Mouse (Mus musculus): Measurements from ENCODE around the gene Znrf4. TPM values are rescaled to one million over a fixed set of nuclear protein-coding genes. Genes with fewer than 3 reads are reported as not detected.

Gene Znrf4
- total and polyA plus RNA-seq, 2 experiments from 2014 or later: not detected

GRCm38 (mm10) chr17:56468870-56469269 lies 43.4 kb downstream of the Znrf4 start:
- peaks cover 42% of the 10 kb centered on the region for H3K4me1 ChIP-seq (ENCODE audit: insufficient read depth, low read length)
- no peak for ATAC-seq

GRCm38 (mm10) chr17:56468380-56468779 lies 43.9 kb downstream of the Znrf4 start:
- 86% methylated on average over 9 of the region's 9 CpGs for WGBS
- peak; percentile 49 for TF ChIP-seq CTCF (IDR thresholded peaks at IDR 0.05; ENCODE audit: low read depth)
- no peak for ATAC-seq
- H3K9ac ChIP-seq (replicated peaks; ENCODE audit: low read length): no peak overlapping the region
- DNase-seq (ENCODE audit: low spot score): peak; percentile 12
- H3K36me3 ChIP-seq (ENCODE audit: insufficient read depth, low read length): no peaks in the 10 kb centered on the region
- H3K27ac ChIP-seq: peak overlapping the region; percentile 62
- H3K4me2 ChIP-seq (ENCODE audit: low read depth, low read length): no peak overlapping the region
- no peaks in the 10 kb centered on the region for H3K27me3 ChIP-seq (ENCODE audit: insufficient read depth, low read length)
- H3K4me1 ChIP-seq (ENCODE audit: insufficient read depth, low read length): peaks cover 47% of the 10 kb centered on the region
- H3K4me3 ChIP-seq (ENCODE audit: low read length): no peak overlapping the region
- H3K9me3 ChIP-seq (ENCODE audit: low read length): no peaks in the 10 kb centered on the region

More at GRCm38 (mm10) chr17:56468870-56469269, 43.4 kb downstream of the Znrf4 start:
- Histone ChIP-seq H3K9me3 (ENCODE audit: low read length) (no peaks in the 10 kb centered on the region), H3K36me3 (ENCODE audit: insufficient read depth, low read length) (no peaks in the 10 kb centered on the region), H3K4me2 (ENCODE audit: low read depth, low read length) (0 out of 2 replicates have a peak overlapping the region, but pooled peaks have one; percentile 54), H3K4me3 (ENCODE audit: low read length) (no peak overlapping the region), H3K27me3 (ENCODE audit: insufficient read depth, low read length) (no peaks in the 10 kb centered on the region), H3K27ac (no peak overlapping the region), H3K9ac (replicated peaks; ENCODE audit: low read length) (no peak overlapping the region)
- DNase-seq (ENCODE audit: low spot score): no peak
- no peak for TF ChIP-seq CTCF (IDR thresholded peaks at IDR 0.05; ENCODE audit: low read depth)
- WGBS: 59% methylated on average over 7 of the region's 7 CpGs

DNA sequence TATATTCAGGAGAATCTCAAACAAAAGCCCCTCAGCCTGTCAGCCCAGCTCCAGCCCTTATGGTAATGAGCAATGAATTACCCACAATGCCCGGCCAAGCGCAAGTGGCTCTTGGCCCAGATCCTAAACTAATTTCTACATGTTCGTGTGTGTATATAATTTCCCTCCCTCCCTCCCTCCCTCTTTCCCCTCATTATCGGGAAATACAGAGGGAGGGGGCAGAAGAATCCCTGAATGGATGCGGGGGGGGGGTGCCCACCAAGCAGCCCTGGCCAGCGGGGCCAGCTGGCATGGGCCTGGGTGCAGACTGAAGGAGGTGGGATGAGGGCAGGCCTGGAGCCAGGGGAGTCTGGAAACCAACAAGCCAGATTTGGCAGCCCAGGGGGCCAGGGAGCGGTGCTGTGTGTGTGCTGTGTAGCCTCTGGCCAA lies 44.8 kb downstream of the Znrf4 start:
- H3K4me3 ChIP-seq (ENCODE audit: low read length): no peak overlapping the region
- 14% methylated on average over 7 of the region's 7 CpGs for WGBS
- ATAC-seq (peak; percentile 81), DNase-seq (ENCODE audit: low spot score) (peak; percentile 95)
- H3K27ac ChIP-seq: peak overlapping the region; percentile 62
- 0 out of 2 replicates have a peak overlapping the region, but pooled peaks have one; percentile 1 for H3K9ac ChIP-seq (replicated peaks; ENCODE audit: low read length)
- H3K36me3 ChIP-seq (ENCODE audit: insufficient read depth, low read length): no peaks in the 10 kb centered on the region
- H3K27me3 ChIP-seq (ENCODE audit: insufficient read depth, low read length): no peaks in the 10 kb centered on the region
- no peak for TF ChIP-seq CTCF (IDR thresholded peaks at IDR 0.05; ENCODE audit: low read depth)
- peak overlapping the region; percentile 37 for H3K4me2 ChIP-seq (ENCODE audit: low read depth, low read length)
- H3K9me3 ChIP-seq (ENCODE audit: low read length): no peaks in the 10 kb centered on the region
- H3K4me1 ChIP-seq (ENCODE audit: insufficient read depth, low read length): peaks cover 51% of the 10 kb centered on the region

GRCm38 (mm10) chr17:56466747-56467146 lies 45.5 kb downstream of the Znrf4 start:
- no peaks in the 10 kb centered on the region for H3K9me3 ChIP-seq (ENCODE audit: low read length)
- WGBS: 47% methylated on average over 6 of the region's 6 CpGs
- peak overlapping the region; percentile 37; the same call in 1 of the 2 replicates for H3K4me2 ChIP-seq (ENCODE audit: low read depth, low read length)
- H3K4me1 ChIP-seq (ENCODE audit: insufficient read depth, low read length): peaks cover 50% of the 10 kb centered on the region
- no peak overlapping the region for H3K4me3 ChIP-seq (ENCODE audit: low read length)
- no peak for TF ChIP-seq CTCF (IDR thresholded peaks at IDR 0.05; ENCODE audit: low read depth)
- no peaks in the 10 kb centered on the region for H3K27me3 ChIP-seq (ENCODE audit: insufficient read depth, low read length)
- peak overlapping the region; percentile 62 for H3K27ac ChIP-seq
- H3K36me3 ChIP-seq (ENCODE audit: insufficient read depth, low read length): no peaks in the 10 kb centered on the region
- 0 out of 2 replicates have a peak overlapping the region, but pooled peaks have one; percentile 1 for H3K9ac ChIP-seq (replicated peaks; ENCODE audit: low read length)
- ATAC-seq (no peak), DNase-seq (ENCODE audit: low spot score) (no peak)

- Histone ChIP-seq H3K4me2 (ENCODE audit: low read depth, low read length) (no peak overlapping the region), H3K9ac (replicated peaks; ENCODE audit: low read length) (no peak overlapping the region), H3K27ac (no peak overlapping the region), H3K36me3 (ENCODE audit: insufficient read depth, low read length) (no peaks in the 10 kb centered on the region), H3K9me3 (ENCODE audit: low read length) (no peaks in the 10 kb centered on the region), H3K4me1 (ENCODE audit: insufficient read depth, low read length) (peaks cover 46% of the 10 kb centered on the region), H3K4me3 (ENCODE audit: low read length) (no peak overlapping the region), H3K27me3 (ENCODE audit: insufficient read depth, low read length) (no peaks in the 10 kb centered on the region)
- DNase-seq (ENCODE audit: low spot score): no peak
- TF ChIP-seq CTCF (IDR thresholded peaks at IDR 0.05; ENCODE audit: low read depth): no peak
- no peak for ATAC-seq
- 47% methylated on average over 7 of the region's 7 CpGs for WGBS
Observed at GRCm38 (mm10) chr17:56464817-56465216, 47.4 kb downstream of the Znrf4 start.

DNA sequence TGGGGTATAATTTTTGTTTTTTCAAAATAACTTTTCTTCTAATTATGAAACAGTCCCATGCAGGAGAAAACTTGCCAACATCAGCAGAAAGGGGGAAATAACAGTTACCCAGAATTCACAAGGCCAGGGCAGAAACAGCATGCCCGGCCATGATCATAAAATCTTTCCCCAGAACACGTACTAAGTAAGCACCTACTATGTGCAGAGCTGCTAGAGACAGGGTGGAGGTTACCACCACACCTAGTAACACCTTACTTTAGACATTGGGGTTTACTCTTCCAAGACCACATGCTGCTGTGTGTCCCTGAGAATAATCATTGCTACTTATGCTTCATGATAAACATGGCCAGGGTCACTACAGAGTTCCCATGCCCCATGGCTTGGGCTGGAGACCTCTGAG lies 47.9 kb downstream of the Znrf4 start:
- Histone ChIP-seq H3K27me3 (ENCODE audit: insufficient read depth, low read length) (no peaks in the 10 kb centered on the region), H3K4me1 (ENCODE audit: insufficient read depth, low read length) (peaks cover 41% of the 10 kb centered on the region)

DNA sequence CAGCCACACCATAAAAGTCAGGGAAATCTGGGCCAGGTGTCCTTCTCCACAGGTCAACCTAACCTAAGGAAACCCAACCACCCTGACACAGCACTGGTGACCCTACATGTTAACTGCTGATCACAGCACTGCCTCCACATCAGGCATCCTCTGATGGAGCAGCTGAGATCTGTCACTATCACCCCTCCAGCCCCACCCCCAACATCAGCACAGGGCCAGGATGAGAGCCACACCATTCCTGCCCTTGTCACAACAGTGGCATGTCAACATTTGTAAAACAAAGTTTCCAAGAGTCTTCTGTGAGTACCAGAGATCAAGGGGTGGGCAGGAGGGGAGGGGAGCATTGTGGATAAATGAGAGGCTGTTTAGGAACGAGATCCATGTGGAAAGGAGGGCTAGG lies 48.7 kb downstream of the Znrf4 start:
- H3K36me3 ChIP-seq (ENCODE audit: insufficient read depth, low read length): no peaks in the 10 kb centered on the region
- H3K4me2 ChIP-seq (ENCODE audit: low read depth, low read length): peak overlapping the region; percentile 81; the same call in 1 of the 2 replicates
- DNase-seq (ENCODE audit: low spot score) (no peak), ATAC-seq (no peak)
- no peak for TF ChIP-seq CTCF (IDR thresholded peaks at IDR 0.05; ENCODE audit: low read depth)
- H3K9me3 ChIP-seq (ENCODE audit: low read length): no peaks in the 10 kb centered on the region
- no peak overlapping the region; the same call in 1 of the 2 replicates for H3K9ac ChIP-seq (replicated peaks; ENCODE audit: low read length)
- 50% methylated on average over 1 of the region's 1 CpGs for WGBS
- H3K4me1 ChIP-seq (ENCODE audit: insufficient read depth, low read length): peaks cover 36% of the 10 kb centered on the region
- no peaks in the 10 kb centered on the region for H3K27me3 ChIP-seq (ENCODE audit: insufficient read depth, low read length)
- H3K4me3 ChIP-seq (ENCODE audit: low read length): no peak overlapping the region
- H3K27ac ChIP-seq: 0 out of 2 replicates have a peak overlapping the region, but pooled peaks have one; percentile 76

More for the DNA sequence above, 47.9 kb downstream of the Znrf4 start:
- ATAC-seq (no peak), DNase-seq (ENCODE audit: low spot score) (no peak)
- TF ChIP-seq CTCF (IDR thresholded peaks at IDR 0.05; ENCODE audit: low read depth): no peak
- no peaks in the 10 kb centered on the region for H3K9me3 ChIP-seq (ENCODE audit: low read length)
- no peak overlapping the region for H3K27ac ChIP-seq
- H3K36me3 ChIP-seq (ENCODE audit: insufficient read depth, low read length): no peaks in the 10 kb centered on the region
- 93% methylated on average over 2 of the region's 2 CpGs for WGBS
- H3K4me3 ChIP-seq (ENCODE audit: low read length): no peak overlapping the region
- H3K9ac ChIP-seq (replicated peaks; ENCODE audit: low read length): no peak overlapping the region
- no peak overlapping the region for H3K4me2 ChIP-seq (ENCODE audit: low read depth, low read length)

Data from hindbrain, postnatal 0 days (tissue).